Mouse (Mus musculus): Measurements from ENCODE around the gene Uggt1. TPM values are rescaled to one million over a fixed set of nuclear protein-coding genes. Genes with fewer than 3 reads are reported as not detected.

Uggt1 gene
- polyA plus RNA-seq, 1 experiment from 2014 or later: 50.3 TPM

- ATAC-seq: no peak
- WGBS: 85% methylated on average over 7 of the region's 7 CpGs
- no peak overlapping the region for H3K27ac ChIP-seq
- no peaks in the 10 kb centered on the region for H3K27me3 ChIP-seq (replicated peaks)
- no peaks in the 10 kb centered on the region for H3K9me3 ChIP-seq
- no peak overlapping the region for H3K4me2 ChIP-seq (replicated peaks)
- no peak overlapping the region for H3K4me3 ChIP-seq (replicated peaks)
- H3K4me1 ChIP-seq (replicated peaks): no peaks in the 10 kb centered on the region
- peaks cover 10% of the 10 kb centered on the region for H3K36me3 ChIP-seq
- no peak overlapping the region for H3K9ac ChIP-seq
These were observed 13.4 kb downstream of the Uggt1 start for GRCm38 (mm10) chr1:36230919-36231705.

GRCm38 (mm10) chr1:36228461-36228860 lies 16.1 kb downstream of the Uggt1 start:
- ATAC-seq: no peak
- Histone ChIP-seq H3K9ac (no peak overlapping the region), H3K9me3 (no peaks in the 10 kb centered on the region), H3K27me3 (replicated peaks) (no peaks in the 10 kb centered on the region), H3K4me1 (replicated peaks) (no peaks in the 10 kb centered on the region), H3K4me3 (replicated peaks) (no peak overlapping the region), H3K4me2 (replicated peaks) (no peak overlapping the region), H3K27ac (no peak overlapping the region), H3K36me3 (peaks cover 6% of the 10 kb centered on the region)
- WGBS: 80% methylated on average over 9 of the region's 9 CpGs

DNA sequence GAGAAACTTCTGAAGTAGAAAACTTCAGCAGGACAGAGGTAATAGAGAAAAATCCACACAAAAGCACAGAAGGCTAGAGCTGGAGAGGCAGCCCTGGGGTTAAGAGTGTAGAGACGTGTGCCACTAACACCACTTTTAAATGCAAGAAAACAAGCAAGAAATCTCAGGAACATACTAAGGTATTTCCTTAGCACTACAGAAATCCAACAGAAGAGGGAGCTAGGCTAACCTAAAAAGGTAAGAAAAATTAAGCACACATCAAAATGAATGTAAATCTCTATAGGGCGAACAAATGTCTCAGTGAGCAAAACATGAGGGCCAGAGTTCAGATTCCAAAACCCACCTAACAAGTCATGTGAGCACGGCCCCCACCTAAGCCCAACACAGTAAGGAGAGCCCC lies 19.9 kb downstream of the Uggt1 start:
- Histone ChIP-seq H3K36me3 (peaks cover 10% of the 10 kb centered on the region), H3K4me3 (replicated peaks) (no peak overlapping the region)
- WGBS: 78% methylated on average over 3 of the region's 3 CpGs

GRCm38 (mm10) chr1:36214324-36214723 lies 30.2 kb downstream of the Uggt1 start:
- WGBS: 91% methylated on average over 4 of the region's 4 CpGs
- ATAC-seq: no peak
- H3K27me3 ChIP-seq (replicated peaks): no peaks in the 10 kb centered on the region
- H3K4me1 ChIP-seq (replicated peaks): no peaks in the 10 kb centered on the region
- H3K27ac ChIP-seq: no peak overlapping the region
- H3K4me2 ChIP-seq (replicated peaks): no peak overlapping the region
- peaks cover 13% of the 10 kb centered on the region; the same call in 1 of the 2 replicates for H3K36me3 ChIP-seq
- H3K9me3 ChIP-seq: no peaks in the 10 kb centered on the region
- no peak overlapping the region for H3K9ac ChIP-seq
- no peak overlapping the region for H3K4me3 ChIP-seq (replicated peaks)

More for the DNA sequence above, 19.9 kb downstream of the Uggt1 start:
- no peaks in the 10 kb centered on the region for H3K4me1 ChIP-seq (replicated peaks)
- no peaks in the 10 kb centered on the region for H3K27me3 ChIP-seq (replicated peaks)
- H3K4me2 ChIP-seq (replicated peaks): no peak overlapping the region
- no peak for ATAC-seq
- no peak overlapping the region for H3K9ac ChIP-seq
- H3K27ac ChIP-seq: no peak overlapping the region
- H3K9me3 ChIP-seq: no peaks in the 10 kb centered on the region

- Histone ChIP-seq H3K36me3 (peaks cover 13% of the 10 kb centered on the region; the same call in 1 of the 2 replicates), H3K9me3 (no peaks in the 10 kb centered on the region)
- 83% methylated on average over 12 of the region's 12 CpGs for WGBS
These were observed 42.8 kb downstream of the Uggt1 start for GRCm38 (mm10) chr1:36201739-36202138.

DNA sequence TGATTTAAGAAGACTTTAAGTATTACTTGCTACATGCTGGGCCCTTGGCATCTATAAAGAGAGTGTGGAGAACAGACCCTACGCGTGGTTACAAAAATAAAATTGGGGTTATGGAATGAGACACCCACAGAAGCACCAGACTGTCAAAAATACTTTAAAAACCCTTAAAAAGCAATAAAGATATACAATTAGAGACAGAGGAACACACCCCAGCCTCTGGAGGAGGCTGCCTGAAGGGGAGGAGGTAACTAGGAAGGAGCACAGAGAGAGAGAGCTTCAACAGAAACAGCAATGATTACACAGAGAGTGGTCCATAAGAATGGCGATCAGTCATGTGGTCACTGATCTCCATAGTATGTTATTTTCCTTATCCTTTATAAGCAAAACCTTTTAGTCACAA lies 50.0 kb downstream of the Uggt1 start:
- Histone ChIP-seq H3K36me3 (peaks cover 33% of the 10 kb centered on the region), H3K27me3 (replicated peaks) (no peaks in the 10 kb centered on the region), H3K9me3 (no peaks in the 10 kb centered on the region), H3K4me2 (replicated peaks) (no peak overlapping the region), H3K27ac (no peak overlapping the region), H3K4me3 (replicated peaks) (no peak overlapping the region), H3K4me1 (replicated peaks) (no peaks in the 10 kb centered on the region), H3K9ac (no peak overlapping the region)
- WGBS: 97% methylated on average over 3 of the region's 3 CpGs
- ATAC-seq: no peak

More at GRCm38 (mm10) chr1:36201739-36202138, 42.8 kb downstream of the Uggt1 start:
- Histone ChIP-seq H3K9ac (no peak overlapping the region), H3K27ac (no peak overlapping the region), H3K4me3 (replicated peaks) (no peak overlapping the region), H3K4me1 (replicated peaks) (no peaks in the 10 kb centered on the region), H3K27me3 (replicated peaks) (no peaks in the 10 kb centered on the region), H3K4me2 (replicated peaks) (no peak overlapping the region)
- no peak for ATAC-seq

DNA sequence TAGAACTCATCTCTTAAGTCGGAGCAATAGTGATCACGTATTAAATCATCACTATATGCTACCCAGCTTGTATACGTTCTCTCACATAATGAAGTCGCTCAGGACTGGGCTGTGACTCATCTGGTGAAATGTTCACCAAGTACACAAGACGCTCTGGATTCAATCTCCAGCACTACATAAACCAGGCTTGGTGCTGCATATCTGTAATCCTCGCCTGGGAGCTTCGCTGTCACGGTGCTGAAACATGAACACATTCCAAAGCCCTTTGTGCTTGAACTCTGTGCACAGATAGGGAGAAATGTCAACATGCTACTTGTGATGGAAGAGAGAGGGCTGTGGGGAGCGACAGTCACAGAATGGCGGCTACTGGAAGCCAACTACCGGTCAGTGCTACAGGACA lies 52.6 kb downstream of the Uggt1 start:
- H3K27me3 ChIP-seq (replicated peaks): no peaks in the 10 kb centered on the region
- H3K9ac ChIP-seq: no peak overlapping the region
- no peaks in the 10 kb centered on the region for H3K9me3 ChIP-seq
- peaks cover 30% of the 10 kb centered on the region for H3K36me3 ChIP-seq
- H3K4me1 ChIP-seq (replicated peaks): no peaks in the 10 kb centered on the region
- H3K4me2 ChIP-seq (replicated peaks): no peak overlapping the region
- no peak overlapping the region for H3K4me3 ChIP-seq (replicated peaks)
- 76% methylated on average over 11 of the region's 11 CpGs for WGBS
- no peak for ATAC-seq
- no peak overlapping the region for H3K27ac ChIP-seq

GRCm38 (mm10) chr1:36180038-36180437 lies 64.5 kb downstream of the Uggt1 start:
- peaks cover 20% of the 10 kb centered on the region; the same call in 1 of the 2 replicates for H3K36me3 ChIP-seq
- no peak overlapping the region for H3K4me2 ChIP-seq (replicated peaks)
- no peaks in the 10 kb centered on the region for H3K4me1 ChIP-seq (replicated peaks)
- H3K9me3 ChIP-seq: no peaks in the 10 kb centered on the region
- 77% methylated on average over 5 of the region's 5 CpGs for WGBS
- no peaks in the 10 kb centered on the region for H3K27me3 ChIP-seq (replicated peaks)
- H3K4me3 ChIP-seq (replicated peaks): no peak overlapping the region
- ATAC-seq: no peak
- no peak overlapping the region for H3K9ac ChIP-seq
- H3K27ac ChIP-seq: no peak overlapping the region

GRCm38 (mm10) chr1:36173461-36173860 lies 71.1 kb downstream of the Uggt1 start:
- no peak overlapping the region for H3K9ac ChIP-seq
- H3K27ac ChIP-seq: no peak overlapping the region
- WGBS: 73% methylated on average over 8 of the region's 8 CpGs
- no peaks in the 10 kb centered on the region for H3K9me3 ChIP-seq
- H3K36me3 ChIP-seq: peaks cover 27% of the 10 kb centered on the region
- H3K4me3 ChIP-seq (replicated peaks): no peak overlapping the region
- H3K4me2 ChIP-seq (replicated peaks): no peak overlapping the region
- no peak for ATAC-seq
- no peaks in the 10 kb centered on the region for H3K4me1 ChIP-seq (replicated peaks)
- no peaks in the 10 kb centered on the region for H3K27me3 ChIP-seq (replicated peaks)

GRCm38 (mm10) chr1:36172941-36173340 lies 71.6 kb downstream of the Uggt1 start:
- Histone ChIP-seq H3K4me2 (replicated peaks) (no peak overlapping the region), H3K4me3 (replicated peaks) (no peak overlapping the region), H3K36me3 (peaks cover 23% of the 10 kb centered on the region), H3K4me1 (replicated peaks) (no peaks in the 10 kb centered on the region), H3K27ac (no peak overlapping the region), H3K9ac (no peak overlapping the region), H3K9me3 (no peaks in the 10 kb centered on the region), H3K27me3 (replicated peaks) (no peaks in the 10 kb centered on the region)
- 87% methylated on average over 6 of the region's 6 CpGs for WGBS
- ATAC-seq: no peak

- no peak overlapping the region for H3K27ac ChIP-seq
- no peak overlapping the region for H3K9ac ChIP-seq
- H3K9me3 ChIP-seq: no peaks in the 10 kb centered on the region
- WGBS: 87% methylated on average over 8 of the region's 8 CpGs
- no peak overlapping the region for H3K4me2 ChIP-seq (replicated peaks)
- peaks cover 20% of the 10 kb centered on the region for H3K36me3 ChIP-seq
- H3K4me1 ChIP-seq (replicated peaks): no peaks in the 10 kb centered on the region
- H3K27me3 ChIP-seq (replicated peaks): no peaks in the 10 kb centered on the region
- ATAC-seq: no peak
- no peak overlapping the region for H3K4me3 ChIP-seq (replicated peaks)
These were observed 81.8 kb downstream of the Uggt1 start for GRCm38 (mm10) chr1:36162687-36163086.

DNA sequence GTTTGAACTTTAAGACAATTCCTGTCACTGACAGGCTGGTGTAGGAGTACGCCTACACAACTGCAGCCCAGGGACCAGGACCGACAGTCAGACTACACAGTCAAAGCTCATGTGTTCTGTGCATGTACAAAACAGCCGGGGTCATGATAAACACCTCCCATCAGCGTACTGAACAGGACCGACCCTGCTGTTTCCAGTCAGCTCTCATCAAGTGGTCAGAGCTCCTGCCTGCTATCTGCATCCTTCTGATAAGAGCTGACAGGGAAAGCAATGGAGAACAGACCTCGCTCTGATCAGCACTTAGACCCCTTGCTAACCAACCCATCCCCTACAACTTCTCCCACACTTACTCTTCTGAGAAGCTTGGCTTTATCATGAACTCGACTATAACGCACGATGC lies 83.3 kb downstream of the Uggt1 start:
- Histone ChIP-seq H3K27ac (no peak overlapping the region), H3K27me3 (replicated peaks) (no peaks in the 10 kb centered on the region), H3K4me2 (replicated peaks) (no peak overlapping the region), H3K9ac (no peak overlapping the region), H3K36me3 (peaks cover 26% of the 10 kb centered on the region), H3K4me1 (replicated peaks) (no peaks in the 10 kb centered on the region), H3K9me3 (no peaks in the 10 kb centered on the region), H3K4me3 (replicated peaks) (no peak overlapping the region)
- no peak for ATAC-seq
- WGBS: 80% methylated on average over 9 of the region's 9 CpGs

- no peaks in the 10 kb centered on the region for H3K4me1 ChIP-seq (replicated peaks)
- no peaks in the 10 kb centered on the region for H3K27me3 ChIP-seq (replicated peaks)
- H3K4me3 ChIP-seq (replicated peaks): no peak overlapping the region
- no peak for ATAC-seq
- 81% methylated on average over 8 of the region's 8 CpGs for WGBS
- no peak overlapping the region for H3K9ac ChIP-seq
- peaks cover 23% of the 10 kb centered on the region for H3K36me3 ChIP-seq
- H3K27ac ChIP-seq: no peak overlapping the region
- no peak overlapping the region for H3K4me2 ChIP-seq (replicated peaks)
- no peaks in the 10 kb centered on the region for H3K9me3 ChIP-seq
These were observed 84.3 kb downstream of the Uggt1 start for GRCm38 (mm10) chr1:36160246-36160645.
